Mouse (Mus musculus) frontal cortex, postnatal 14 days (tissue): ENCODE measurements around the gene Nme7.

Experiments
- DNase-seq, 2 experiments: peaks; one replicate each; pipeline ENCODE4 v3.0.0; 2022; ENCODE audit warnings: low spot score in 2 of 2

The Nme7 gene

GRCm38 (mm10) chr1:164319542-164320140 lies 15.7 kb downstream of the Nme7 start:
- no peak for DNase-seq

GRCm38 (mm10) chr1:164320731-164321130 lies 16.8 kb downstream of the Nme7 start:
- DNase-seq, result peak in 1 of 2 experiments; percentile 34

- no peak for DNase-seq
Observed at GRCm38 (mm10) chr1:164321408-164321807, 17.5 kb downstream of the Nme7 start.

- no peak for DNase-seq
Observed at GRCm38 (mm10) chr1:164322987-164323650, 19.2 kb downstream of the Nme7 start.

GRCm38 (mm10) chr1:164324221-164324620 lies 20.3 kb downstream of the Nme7 start:
- DNase-seq, result no peak

GRCm38 (mm10) chr1:164324878-164325277 lies 21.0 kb downstream of the Nme7 start:
- DNase-seq, result no peak

GRCm38 (mm10) chr1:164326600-164327155 lies 22.8 kb downstream of the Nme7 start:
- DNase-seq, result peak in 1 of 2 experiments; percentile 39

GRCm38 (mm10) chr1:164327764-164328163 lies 23.8 kb downstream of the Nme7 start:
- DNase-seq, result no peak

GRCm38 (mm10) chr1:164332559-164332958 lies 28.6 kb downstream of the Nme7 start:
- no peak for DNase-seq

GRCm38 (mm10) chr1:164335435-164335834 lies 31.5 kb downstream of the Nme7 start:
- DNase-seq, result no peak

- DNase-seq, result peak in 1 of 2 experiments; percentile 31
Observed at GRCm38 (mm10) chr1:164335846-164336245, 31.9 kb downstream of the Nme7 start.

- no peak for DNase-seq
Observed at GRCm38 (mm10) chr1:164342161-164342560, 38.2 kb downstream of the Nme7 start.

- DNase-seq, result no peak
Observed at GRCm38 (mm10) chr1:164353443-164353842, 49.5 kb downstream of the Nme7 start.

GRCm38 (mm10) chr1:164357995-164358394 lies 54.1 kb downstream of the Nme7 start:
- no peak for DNase-seq

GRCm38 (mm10) chr1:164361997-164362396 lies 58.1 kb downstream of the Nme7 start:
- no peak for DNase-seq

- peak; percentile 52 to 72 for DNase-seq
Observed at GRCm38 (mm10) chr1:164366156-164367128, 62.5 kb downstream of the Nme7 start.

GRCm38 (mm10) chr1:164368152-164368551 lies 64.2 kb downstream of the Nme7 start:
- no peak for DNase-seq

GRCm38 (mm10) chr1:164369781-164370180 lies 65.9 kb downstream of the Nme7 start:
- no peak for DNase-seq

- no peak for DNase-seq
Observed at GRCm38 (mm10) chr1:164373029-164373428, 69.1 kb downstream of the Nme7 start.

- DNase-seq, result no peak
Observed at GRCm38 (mm10) chr1:164374020-164374419, 70.1 kb downstream of the Nme7 start.

- no peak for DNase-seq
Observed at GRCm38 (mm10) chr1:164375626-164376025, 71.7 kb downstream of the Nme7 start.
